8 mouse cellular contexts compared by ENCODE assay signal in the genomic region with DNA sequence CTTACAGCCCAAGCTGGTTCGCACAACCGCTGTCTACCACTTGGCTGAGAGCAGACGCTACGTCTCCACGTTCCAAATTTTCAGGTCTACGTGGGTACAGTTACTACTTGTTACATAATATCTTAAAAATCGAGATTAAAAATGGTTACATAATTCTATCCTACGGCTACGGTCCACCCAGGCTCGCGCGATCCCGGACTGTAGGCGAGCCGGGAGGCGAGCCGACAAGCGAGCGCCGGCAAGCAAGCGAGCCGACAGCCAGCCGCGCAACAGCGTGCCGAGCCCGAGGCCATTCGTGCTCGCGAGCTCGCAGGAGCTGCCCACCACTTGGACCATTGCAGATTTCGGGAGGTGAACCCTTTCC. TPM values are rescaled to one million over a fixed set of nuclear protein-coding genes. Genes with fewer than 3 reads are reported as not detected.
DNase-seq lines count a peak whose midpoint lies in the region; ATAC-seq and TF ChIP-seq lines count a peak whose summit lies in the region.

No protein-coding gene starts in this region.

- TF ChIP-seq CTCF in cerebellum, adult 2 months (IDR thresholded peaks at IDR 0.05; ENCODE audit: borderline replicate concordance, insufficient read depth, low read depth, low read length) = no peak

- H3K4me2 ChIP-seq in lung, embryonic 15.5 days = peak overlapping the region; percentile 57; the same call in 1 of the 2 replicates
- H3K4me2 ChIP-seq in limb, embryonic 11.5 days (ENCODE audit: low read depth, severe bottlenecking) = no peak overlapping the region
- H3K4me2 ChIP-seq in stomach, embryonic 14.5 days (replicated peaks; ENCODE audit: low read depth, low read length) = no peak overlapping the region

- H3K36me3 ChIP-seq in lung, embryonic 15.5 days = peaks cover 63% of the 10 kb centered on the region
- H3K36me3 ChIP-seq in limb, embryonic 11.5 days (ENCODE audit: control insufficient read depth, insufficient read depth, low read length) = peaks cover 15% of the 10 kb centered on the region
- H3K36me3 ChIP-seq in stomach, embryonic 14.5 days (ENCODE audit: control insufficient read depth, insufficient read depth, low read length) = peaks cover 36% of the 10 kb centered on the region; the same call in 1 of the 2 replicates

- WGBS in cerebellum, adult 2 months = 61% methylated on average over 32 of the region's 32 CpGs
- WGBS in lung, embryonic 15.5 days = 57% methylated on average over 32 of the region's 32 CpGs
- 53% methylated on average over 32 of the region's 32 CpGs for WGBS in limb, embryonic 11.5 days
- 44% methylated on average over 32 of the region's 32 CpGs for WGBS in stomach, embryonic 14.5 days

- no peak overlapping the region for H3K9ac ChIP-seq in lung, embryonic 15.5 days
- H3K9ac ChIP-seq in limb, embryonic 11.5 days (ENCODE audit: low read length) = no peak overlapping the region
- no peak overlapping the region for H3K9ac ChIP-seq in stomach, embryonic 14.5 days (replicated peaks; ENCODE audit: low read depth, low read length)

- peak overlapping the region; percentile 31; the same call in 1 of the 2 replicates for H3K27ac ChIP-seq in cerebellum, adult 2 months (ENCODE audit: insufficient read depth, low read length)
- H3K27ac ChIP-seq in lung, embryonic 15.5 days = no peak overlapping the region
- H3K27ac ChIP-seq in limb, embryonic 11.5 days (replicated peaks; ENCODE audit: low read depth, low read length) = no peak overlapping the region
- H3K27ac ChIP-seq in stomach, embryonic 14.5 days (ENCODE audit: low read length) = no peak overlapping the region

- H3K27me3 ChIP-seq in cerebellum, adult 2 months (ENCODE audit: control insufficient read depth, insufficient read depth, low read length) = no peaks in the 10 kb centered on the region
- peaks cover 93% of the 10 kb centered on the region for H3K27me3 ChIP-seq in lung, embryonic 15.5 days
- peaks cover 70% of the 10 kb centered on the region for H3K27me3 ChIP-seq in limb, embryonic 11.5 days (ENCODE audit: control insufficient read depth, insufficient read depth, low read length)
- peaks cover 56% of the 10 kb centered on the region for H3K27me3 ChIP-seq in stomach, embryonic 14.5 days (ENCODE audit: control insufficient read depth, insufficient read depth, low read length)

- H3K4me1 ChIP-seq in cerebellum, adult 2 months (ENCODE audit: control insufficient read depth, insufficient read depth, low read length) = no peaks in the 10 kb centered on the region
- peaks cover 9% of the 10 kb centered on the region; the same call in 1 of the 2 replicates for H3K4me1 ChIP-seq in lung, embryonic 15.5 days
- H3K4me1 ChIP-seq in limb, embryonic 11.5 days (ENCODE audit: control insufficient read depth, insufficient read depth, low read length) = no peaks in the 10 kb centered on the region
- H3K4me1 ChIP-seq in stomach, embryonic 14.5 days (ENCODE audit: control insufficient read depth, insufficient read depth, low read length) = no peaks in the 10 kb centered on the region

- H3K4me3 ChIP-seq in cerebellum, adult 2 months (replicated peaks; ENCODE audit: insufficient read depth, low read depth, low read length) = peak overlapping the region; percentile 64
- H3K4me3 ChIP-seq in lung, embryonic 15.5 days = no peak overlapping the region
- no peak overlapping the region for H3K4me3 ChIP-seq in limb, embryonic 11.5 days (ENCODE audit: low read depth, low read length)
- no peak overlapping the region for H3K4me3 ChIP-seq in stomach, embryonic 14.5 days (ENCODE audit: low read depth, low read length)

- no peak for DNase-seq in cerebellum, adult 2 months
- no peak for DNase-seq in cerebellum, adult 9-11 months
- no peak for DNase-seq in lung, postnatal 14 days
- DNase-seq in limb, embryonic 11.5 days (ENCODE audit: low spot score) = no peak
- DNase-seq in adrenal gland, postnatal 4 days (ENCODE audit: low spot score in 2 of 2) = no peak
- DNase-seq in cerebellum, postnatal 14 days = no peak

- no peak for TF ChIP-seq POLR2A in cerebellum, adult 2 months (IDR thresholded peaks at IDR 0.05; ENCODE audit: borderline replicate concordance, insufficient read depth, low read length)

- peak; percentile 46; the same call in 1 of the 2 replicates for ATAC-seq in lung, embryonic 15.5 days (ENCODE audit: borderline replicate concordance, extremely low read depth, low FRiP score, low TSS enrichment)
- ATAC-seq in limb, embryonic 11.5 days (ENCODE audit: insufficient number of reproducible peaks, low FRiP score, low TSS enrichment, low read depth) = peak; percentile 54
- ATAC-seq in stomach, embryonic 14.5 days (ENCODE audit: insufficient number of reproducible peaks, insufficient read depth, low FRiP score, low read depth) = peak; percentile 60; the same call in 1 of the 2 replicates

- peaks cover 19% of the 10 kb centered on the region for H3K9me3 ChIP-seq in lung, embryonic 15.5 days
- H3K9me3 ChIP-seq in limb, embryonic 11.5 days (ENCODE audit: control insufficient read depth, low read length) = peaks cover 16% of the 10 kb centered on the region
- peaks cover 59% of the 10 kb centered on the region for H3K9me3 ChIP-seq in stomach, embryonic 14.5 days (ENCODE audit: control insufficient read depth, low read depth, low read length)

RNA-seq across cellular contexts. Expression of gene Grb10, which starts 13.1 kb away (rescaled TPM):
- polyA plus RNA-seq in cerebellum, adult 2 months (2012; rRNA removed) = 34.9 and 35.7 TPM in 2 replicates
- 600 and 609 TPM in 2 replicates for polyA plus RNA-seq in lung, embryonic 15.5 days (2015; fragmentation: Nextera tagmentation; extraction: Ambion mirVana)
- 234 and 283 TPM in 2 replicates for polyA plus RNA-seq in limb, embryonic 11.5 days (2014; fragmentation: Nextera tagmentation; extraction: Ambion mirVana)
- polyA plus RNA-seq in stomach, embryonic 14.5 days (2014; fragmentation: Nextera tagmentation; extraction: Ambion mirVana) = 340 and 380 TPM in 2 replicates
- total RNA-seq in adrenal gland, postnatal 4 days (2021) = 100 to 1,000 TPM; 300 to 301 TPM
